Mouse (Mus musculus) testis, postnatal 14 days (tissue): ENCODE measurements around the gene 2410131K14Rik.

Source experiments
- DNase-seq: peaks from one replicate; pipeline ENCODE4 v3.0.0; 2021; ENCODE audit warnings: low spot score

Gene 2410131K14Rik

GRCm38 (mm10) chr5:118311251-118311650 is 66.2 kb downstream of the 2410131K14Rik start:
- DNase-seq = no peak

GRCm38 (mm10) chr5:118313766-118314165 is 68.7 kb downstream of the 2410131K14Rik start:
- DNase-seq = no peak
